Mouse (Mus musculus): ENCODE data around the gene Mcf2l.

The Mcf2l gene

DNA sequence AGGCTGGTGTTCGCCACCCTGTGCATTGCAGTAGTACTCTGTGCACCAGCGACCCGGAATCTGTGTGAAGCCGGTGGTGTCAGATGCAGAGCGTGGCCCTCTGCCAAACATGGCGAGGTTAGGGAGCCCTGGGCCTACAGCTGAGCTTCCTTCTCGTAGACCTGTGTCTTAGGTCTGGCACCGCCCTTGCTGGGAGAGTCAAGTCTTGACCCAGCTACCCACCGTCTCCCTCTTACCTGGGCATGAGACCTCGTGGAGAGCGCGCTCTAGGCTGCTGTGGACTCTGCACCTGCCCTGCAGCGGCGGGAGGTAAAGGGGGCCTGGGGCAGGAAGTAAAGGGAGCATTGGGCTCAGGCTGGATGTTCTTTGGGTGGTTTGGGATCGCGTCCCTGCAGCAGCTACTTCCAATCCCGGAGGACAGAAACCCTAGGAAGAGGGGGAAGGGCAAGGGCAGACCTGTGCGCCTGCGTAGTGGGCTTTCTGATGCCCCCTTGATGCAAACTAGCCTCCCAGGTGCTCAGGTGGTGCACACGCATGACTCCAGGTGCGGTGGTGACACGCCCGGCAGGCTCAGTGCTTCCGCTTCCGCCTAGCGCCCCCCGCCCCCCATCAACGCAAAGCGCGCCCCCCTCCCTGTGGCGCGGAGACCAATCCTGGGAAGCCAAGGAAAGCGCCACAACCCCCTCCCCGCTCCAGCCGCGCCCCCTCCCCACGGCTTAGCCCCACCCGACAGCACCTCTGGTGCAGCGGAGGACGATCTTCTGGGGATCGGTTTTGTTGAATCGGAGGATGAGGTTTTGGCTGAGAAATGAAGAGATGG, 41.8 kb downstream of the Mcf2l start:
- peaks cover 65% of the 10 kb centered on the region for H3K4me1 ChIP-seq (replicated peaks; ENCODE audit: low read depth, low read length)
- no peaks in the 10 kb centered on the region for H3K9me3 ChIP-seq (ENCODE audit: low read length)
- peaks cover 20% of the 10 kb centered on the region for H3K36me3 ChIP-seq (ENCODE audit: insufficient read depth, low read length)
- H3K27me3 ChIP-seq (ENCODE audit: insufficient read depth, low read length): no peaks in the 10 kb centered on the region
- TF ChIP-seq CTCF (conservative IDR thresholded peaks at IDR 0.05; ENCODE audit: low read length) (no peak), POU5F1 (IDR thresholded peaks at IDR 0.05; ENCODE audit: borderline replicate concordance, low read length) (no peak), NANOG (IDR thresholded peaks at IDR 0.05; ENCODE audit: borderline replicate concordance, low read length) (no peak)
- peak overlapping the region; percentile 89 for H3K4me3 ChIP-seq (replicated peaks; ENCODE audit: low read length)

DNA sequence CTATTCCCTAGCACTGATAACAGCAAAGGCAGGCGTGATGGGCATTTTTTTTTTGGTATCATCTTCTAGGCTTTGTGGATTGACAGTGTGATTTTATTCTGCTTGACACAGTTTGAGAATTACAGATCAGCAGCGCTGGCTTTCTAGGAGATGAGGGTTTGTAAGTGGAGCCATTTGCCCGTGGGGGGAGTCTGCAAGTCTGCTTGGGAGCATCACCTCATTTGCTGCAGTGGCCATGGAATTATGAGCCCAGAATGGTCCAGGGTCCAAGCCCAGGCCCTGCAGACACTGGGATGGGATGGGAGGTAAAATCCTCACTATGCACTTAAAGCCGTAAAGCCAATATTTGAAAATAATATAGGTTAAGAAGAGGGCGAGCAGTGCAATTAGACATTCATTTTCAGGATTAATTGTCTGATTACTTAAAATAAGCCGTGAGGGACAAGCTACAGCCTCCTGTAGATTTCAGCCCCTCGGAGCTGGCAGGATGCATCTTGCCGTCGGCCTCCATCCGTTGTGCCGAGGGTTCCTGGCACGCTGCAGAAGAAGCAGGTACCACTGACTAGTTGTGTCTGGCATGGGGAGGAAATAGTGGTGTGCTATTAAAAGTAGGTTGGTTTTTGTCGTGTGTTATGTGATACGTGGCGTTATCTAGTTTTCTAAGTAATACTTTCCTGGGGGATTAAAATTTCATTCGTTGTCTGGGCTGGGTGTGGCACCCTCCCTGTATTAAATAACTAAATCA, 42.7 kb downstream of the Mcf2l start:
- H3K9me3 ChIP-seq (ENCODE audit: low read length): no peaks in the 10 kb centered on the region
- H3K27me3 ChIP-seq (ENCODE audit: insufficient read depth, low read length): no peaks in the 10 kb centered on the region
- peaks cover 63% of the 10 kb centered on the region for H3K4me1 ChIP-seq (replicated peaks; ENCODE audit: low read depth, low read length)
- H3K4me3 ChIP-seq (replicated peaks; ENCODE audit: low read length): peak overlapping the region; percentile 89
- TF ChIP-seq POU5F1 (IDR thresholded peaks at IDR 0.05; ENCODE audit: borderline replicate concordance, low read length) (no peak), NANOG (IDR thresholded peaks at IDR 0.05; ENCODE audit: borderline replicate concordance, low read length) (no peak), CTCF (conservative IDR thresholded peaks at IDR 0.05; ENCODE audit: low read length) (no peak)
- peaks cover 20% of the 10 kb centered on the region for H3K36me3 ChIP-seq (ENCODE audit: insufficient read depth, low read length)

DNA sequence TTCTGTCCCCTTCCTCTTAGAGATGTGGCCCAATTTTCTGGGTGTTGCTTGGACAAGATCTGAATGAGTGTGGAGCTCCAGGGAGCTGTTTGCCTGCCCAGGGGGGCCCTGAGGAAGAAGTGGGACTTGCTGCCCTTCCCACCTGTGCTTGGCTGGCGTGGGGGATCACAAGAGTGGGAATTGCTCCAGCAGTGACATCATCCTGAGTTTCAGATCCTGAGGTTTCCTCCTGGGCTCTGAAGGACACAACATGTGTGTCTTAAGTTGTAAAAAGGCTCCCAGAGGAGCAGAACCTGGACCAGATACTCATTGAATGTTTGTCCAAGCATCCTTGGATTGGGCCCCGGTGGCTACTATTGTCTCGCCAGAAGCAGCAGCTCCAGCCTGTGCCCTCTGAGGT, 43.4 kb downstream of the Mcf2l start:
- Histone ChIP-seq H3K4me3 (replicated peaks; ENCODE audit: low read length) (no peak overlapping the region), H3K36me3 (ENCODE audit: insufficient read depth, low read length) (peaks cover 20% of the 10 kb centered on the region), H3K27me3 (ENCODE audit: insufficient read depth, low read length) (no peaks in the 10 kb centered on the region), H3K4me1 (replicated peaks; ENCODE audit: low read depth, low read length) (peaks cover 56% of the 10 kb centered on the region), H3K9me3 (ENCODE audit: low read length) (no peaks in the 10 kb centered on the region)
- TF ChIP-seq NANOG (IDR thresholded peaks at IDR 0.05; ENCODE audit: borderline replicate concordance, low read length) (no peak), CTCF (conservative IDR thresholded peaks at IDR 0.05; ENCODE audit: low read length) (no peak), POU5F1 (IDR thresholded peaks at IDR 0.05; ENCODE audit: borderline replicate concordance, low read length) (no peak)

DNA sequence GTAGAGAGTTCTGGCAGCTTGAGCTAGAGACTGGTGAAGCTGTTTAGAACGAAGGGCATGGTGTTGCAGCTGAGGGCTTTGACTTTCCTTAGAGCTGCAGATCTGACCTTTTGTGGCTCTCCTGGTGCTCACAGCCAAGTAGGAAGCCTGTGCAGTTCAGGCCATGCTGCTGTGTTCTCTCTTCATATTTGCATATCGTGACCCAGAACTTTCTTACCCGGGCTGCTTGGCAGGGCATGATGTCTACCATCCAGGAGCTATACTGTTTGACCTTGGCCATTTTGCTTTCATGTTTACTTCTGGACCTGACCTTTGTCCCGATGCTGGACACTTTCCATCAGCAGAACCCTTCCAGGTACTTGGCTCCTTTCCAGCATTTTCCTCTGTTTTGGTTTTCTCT, 44.2 kb downstream of the Mcf2l start:
- H3K9me3 ChIP-seq (ENCODE audit: low read length): no peaks in the 10 kb centered on the region
- no peaks in the 10 kb centered on the region for H3K27me3 ChIP-seq (ENCODE audit: insufficient read depth, low read length)
- H3K4me1 ChIP-seq (replicated peaks; ENCODE audit: low read depth, low read length): peaks cover 48% of the 10 kb centered on the region
- no peak for TF ChIP-seq CTCF (conservative IDR thresholded peaks at IDR 0.05; ENCODE audit: low read length)
- no peak for TF ChIP-seq NANOG (IDR thresholded peaks at IDR 0.05; ENCODE audit: borderline replicate concordance, low read length)
- peaks cover 17% of the 10 kb centered on the region for H3K36me3 ChIP-seq (ENCODE audit: insufficient read depth, low read length)
- no peak overlapping the region for H3K4me3 ChIP-seq (replicated peaks; ENCODE audit: low read length)

DNA sequence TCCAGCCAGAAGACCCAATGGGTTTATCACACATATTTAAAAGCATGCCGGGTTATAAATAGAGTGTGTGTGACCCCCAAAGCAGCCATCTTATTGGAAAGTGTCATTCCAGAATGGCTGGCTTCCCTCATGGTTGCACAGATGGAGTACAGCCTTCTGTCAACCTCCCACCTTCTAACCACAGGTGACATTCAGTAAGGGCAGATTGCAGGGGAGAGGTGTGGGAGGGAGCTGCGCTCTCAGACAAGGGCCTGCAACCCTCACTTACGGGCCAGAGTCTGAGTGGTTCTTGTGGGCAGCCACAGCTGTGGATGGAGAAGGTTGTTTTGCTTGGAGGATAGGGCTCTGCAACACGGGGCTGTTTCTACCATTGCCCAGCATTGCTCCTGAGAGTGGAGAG, 47.0 kb downstream of the Mcf2l start:
- no peaks in the 10 kb centered on the region for H3K27me3 ChIP-seq (ENCODE audit: insufficient read depth, low read length)
- peaks cover 37% of the 10 kb centered on the region for H3K4me1 ChIP-seq (replicated peaks; ENCODE audit: low read depth, low read length)
- no peaks in the 10 kb centered on the region for H3K36me3 ChIP-seq (ENCODE audit: insufficient read depth, low read length)
- H3K9me3 ChIP-seq (ENCODE audit: low read length): no peaks in the 10 kb centered on the region
- H3K4me3 ChIP-seq (replicated peaks; ENCODE audit: low read length): no peak overlapping the region
- no peak for TF ChIP-seq POU5F1 (IDR thresholded peaks at IDR 0.05; ENCODE audit: borderline replicate concordance, low read length)
- TF ChIP-seq NANOG (IDR thresholded peaks at IDR 0.05; ENCODE audit: borderline replicate concordance, low read length): no peak
- TF ChIP-seq CTCF (conservative IDR thresholded peaks at IDR 0.05; ENCODE audit: low read length): no peak

GRCm38 (mm10) chr8:12925051-12925450, 51.4 kb downstream of the Mcf2l start:
- Histone ChIP-seq H3K4me1 (replicated peaks; ENCODE audit: low read depth, low read length) (peaks cover 64% of the 10 kb centered on the region), H3K27me3 (ENCODE audit: insufficient read depth, low read length) (no peaks in the 10 kb centered on the region), H3K9me3 (ENCODE audit: low read length) (no peaks in the 10 kb centered on the region), H3K4me3 (replicated peaks; ENCODE audit: low read length) (no peak overlapping the region), H3K36me3 (ENCODE audit: insufficient read depth, low read length) (no peaks in the 10 kb centered on the region)
- TF ChIP-seq POU5F1 (IDR thresholded peaks at IDR 0.05; ENCODE audit: borderline replicate concordance, low read length) (no peak), CTCF (conservative IDR thresholded peaks at IDR 0.05; ENCODE audit: low read length) (no peak), NANOG (IDR thresholded peaks at IDR 0.05; ENCODE audit: borderline replicate concordance, low read length) (no peak)

- Histone ChIP-seq H3K9me3 (ENCODE audit: low read length) (no peaks in the 10 kb centered on the region), H3K36me3 (ENCODE audit: insufficient read depth, low read length) (no peaks in the 10 kb centered on the region), H3K4me3 (replicated peaks; ENCODE audit: low read length) (peak overlapping the region; percentile 52), H3K4me1 (replicated peaks; ENCODE audit: low read depth, low read length) (peaks cover 67% of the 10 kb centered on the region), H3K27me3 (ENCODE audit: insufficient read depth, low read length) (no peaks in the 10 kb centered on the region)
- TF ChIP-seq POU5F1 (IDR thresholded peaks at IDR 0.05; ENCODE audit: borderline replicate concordance, low read length): no peak
- no peak for TF ChIP-seq CTCF (conservative IDR thresholded peaks at IDR 0.05; ENCODE audit: low read length)
- no peak for TF ChIP-seq NANOG (IDR thresholded peaks at IDR 0.05; ENCODE audit: borderline replicate concordance, low read length)
Observed at GRCm38 (mm10) chr8:12925941-12926381, 52.4 kb downstream of the Mcf2l start.

GRCm38 (mm10) chr8:12927204-12927983, 53.8 kb downstream of the Mcf2l start:
- peaks cover 79% of the 10 kb centered on the region for H3K4me1 ChIP-seq (replicated peaks; ENCODE audit: low read depth, low read length)

More at GRCm38 (mm10) chr8:12927204-12927983, 53.8 kb downstream of the Mcf2l start:
- no peaks in the 10 kb centered on the region for H3K36me3 ChIP-seq (ENCODE audit: insufficient read depth, low read length)
- no peaks in the 10 kb centered on the region for H3K9me3 ChIP-seq (ENCODE audit: low read length)
- no peak overlapping the region for H3K4me3 ChIP-seq (replicated peaks; ENCODE audit: low read length)
- peak; percentile 44 for TF ChIP-seq CTCF (conservative IDR thresholded peaks at IDR 0.05; ENCODE audit: low read length)
- no peak for TF ChIP-seq POU5F1 (IDR thresholded peaks at IDR 0.05; ENCODE audit: borderline replicate concordance, low read length)
- H3K27me3 ChIP-seq (ENCODE audit: insufficient read depth, low read length): no peaks in the 10 kb centered on the region

Measured in E14TG2a.4 (cell line).